Mouse (Mus musculus): ENCODE measurements at regions not wholly inside any gene's neighbourhood (a gene's known extent, or its start where the extent isn't known, plus 50 kb on each side); places are given as distances from the start of the nearest gene placed in this dataset.
"Not testable (repeated sequence)": the region's sequence is repeated elsewhere in the genome, so short reads cannot be mapped to it uniquely, and the experiment has no call there.

GRCm38 (mm10) chr14:52726680-52727079 is 231.1 kb upstream of the Olfr1507 start:
- TF ChIP-seq CTCF (IDR thresholded peaks at IDR 0.05; ENCODE audit: borderline replicate concordance, insufficient read depth, low read depth, low read length); POLR2A (IDR thresholded peaks at IDR 0.05; ENCODE audit: borderline replicate concordance, insufficient read depth, low read length): not testable (repeated sequence)

Data from cerebellum, adult 2 months (tissue).